Mouse (Mus musculus) cortical plate, adult 2 months (tissue): ENCODE measurements around the gene Hist1h2bg. TPM values are rescaled to one million over a fixed set of nuclear protein-coding genes. Genes with fewer than 3 reads are reported as not detected.
"Not testable (repeated sequence)": the region's sequence is repeated elsewhere in the genome, so short reads cannot be mapped to it uniquely, and the experiment has no call there.

ENCODE experiments used
- H3K27ac ChIP-seq: fragments of 200-500 bp; 2 replicates; pipeline ENCODE4 v1.5.1; 2012; ENCODE audit warnings: low read length, control low read depth, inconsistent platforms; ENCODE audit not compliant: insufficient read depth
- H3K4me1 ChIP-seq: fragments of 200-500 bp; 2 replicates; pipeline ENCODE4 v1.6.1; 2011; ENCODE audit warnings: low read length; ENCODE audit not compliant: control insufficient read depth, insufficient read depth
- H3K4me3 ChIP-seq: fragments of 200-500 bp; 2 replicates; pipeline ENCODE4 v1.5.1; 2011; ENCODE audit warnings: mild to moderate bottlenecking, low read length, control low read depth; ENCODE audit not compliant: insufficient read depth
- CTCF ChIP-seq: fragments of 200-500 bp; IDR thresholded peaks from 2 replicates; pipeline ENCODE4 v1.5.1; 2011; ENCODE audit warnings: mild to moderate bottlenecking, control low read depth, low read length; ENCODE audit not compliant: insufficient read depth; ENCODE audit errors: extremely low read depth
- POLR2A ChIP-seq: fragments of 200-500 bp; IDR thresholded peaks from 2 replicates; pipeline ENCODE4 v1.6.1; 2011; ENCODE audit warnings: mild to moderate bottlenecking, low read length, control low read depth; ENCODE audit not compliant: insufficient read depth; ENCODE audit errors: extremely low read depth
- polyA plus RNA-seq: library from polyadenylated mRNA; depleted of rRNA; stranded (reverse); fragments of >200 nt; gene quantifications from 2 replicates; pipeline ENCODE4 v1.2.3, GENCODE M21; 2012

Hist1h2bg gene
- polyA plus RNA-seq, 1 experiment, result 11.4 TPM

DNA sequence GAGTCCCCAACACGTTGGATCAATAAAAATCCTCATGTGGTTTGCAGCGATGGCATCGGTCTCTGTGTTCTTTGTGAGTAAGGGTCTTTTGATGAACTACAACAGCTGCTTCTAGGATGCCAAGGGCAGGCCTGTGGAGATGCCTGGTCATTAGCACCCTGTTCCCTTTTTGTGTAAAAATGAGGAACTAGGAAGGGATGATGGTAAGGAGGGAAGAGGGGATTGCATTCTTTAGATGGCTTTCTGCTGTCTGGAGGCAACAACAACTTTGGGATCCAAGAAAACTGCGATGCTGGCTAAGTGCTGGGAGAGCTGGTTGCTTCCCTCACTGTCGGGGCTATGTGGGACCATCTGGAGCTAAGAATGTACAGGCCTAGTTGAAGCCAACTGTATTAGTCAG, 32.9 kb upstream of the Hist1h2bg start:
- Histone ChIP-seq H3K4me3 (no peak overlapping the region), H3K4me1 (peaks cover 4% of the 10 kb centered on the region; the same call in 1 of the 2 replicates)
- no peak for TF ChIP-seq CTCF
- no peak for TF ChIP-seq POLR2A

DNA sequence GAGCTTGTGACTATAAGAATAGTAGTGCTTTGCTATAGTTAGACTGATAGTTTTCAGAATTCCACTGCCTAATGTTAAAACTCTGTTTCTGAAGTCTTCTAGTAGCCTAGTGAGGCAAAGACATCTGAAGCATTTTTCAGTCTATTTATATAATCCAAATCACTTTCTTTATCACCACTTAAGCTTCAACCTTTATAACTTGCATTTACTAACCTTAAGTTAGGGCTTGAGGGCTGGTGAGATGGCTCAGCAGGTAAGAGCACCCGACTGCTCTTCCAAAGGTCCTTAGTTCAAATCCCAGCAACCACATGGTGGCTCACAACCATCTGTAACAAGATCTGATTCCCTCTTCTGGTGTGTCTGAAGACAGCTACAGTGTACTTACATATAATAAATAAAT, 31.4 kb upstream of the Hist1h2bg start:
- not testable (repeated sequence) for H3K27ac ChIP-seq, H3K4me3 ChIP-seq, H3K4me1 ChIP-seq

More for the DNA sequence above, 32.9 kb upstream of the Hist1h2bg start:
- H3K27ac ChIP-seq, result no peak overlapping the region

DNA sequence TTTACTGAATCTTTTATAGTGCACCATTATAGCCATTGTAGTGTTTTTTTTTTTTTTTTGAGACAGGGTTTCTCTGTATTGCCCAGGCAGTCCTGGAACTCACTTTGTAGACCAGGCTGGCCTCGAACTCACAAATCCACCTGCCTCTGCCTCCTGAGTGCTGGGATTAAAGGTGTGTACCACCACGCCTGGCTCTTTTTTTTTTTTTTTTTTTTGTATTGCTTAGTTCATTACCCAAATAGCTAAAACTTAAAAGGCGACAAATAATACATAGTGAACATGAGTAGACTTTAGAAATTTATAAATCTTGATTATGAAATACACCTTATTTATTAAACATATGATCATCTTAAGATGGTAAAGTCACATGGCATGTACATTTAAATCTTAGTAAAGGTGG, 29.7 kb upstream of the Hist1h2bg start:
- H3K4me3 ChIP-seq, result no peak overlapping the region
- TF ChIP-seq CTCF, result no peak
- TF ChIP-seq POLR2A, result no peak
- H3K27ac ChIP-seq, result no peak overlapping the region
- no peaks in the 10 kb centered on the region for H3K4me1 ChIP-seq

DNA sequence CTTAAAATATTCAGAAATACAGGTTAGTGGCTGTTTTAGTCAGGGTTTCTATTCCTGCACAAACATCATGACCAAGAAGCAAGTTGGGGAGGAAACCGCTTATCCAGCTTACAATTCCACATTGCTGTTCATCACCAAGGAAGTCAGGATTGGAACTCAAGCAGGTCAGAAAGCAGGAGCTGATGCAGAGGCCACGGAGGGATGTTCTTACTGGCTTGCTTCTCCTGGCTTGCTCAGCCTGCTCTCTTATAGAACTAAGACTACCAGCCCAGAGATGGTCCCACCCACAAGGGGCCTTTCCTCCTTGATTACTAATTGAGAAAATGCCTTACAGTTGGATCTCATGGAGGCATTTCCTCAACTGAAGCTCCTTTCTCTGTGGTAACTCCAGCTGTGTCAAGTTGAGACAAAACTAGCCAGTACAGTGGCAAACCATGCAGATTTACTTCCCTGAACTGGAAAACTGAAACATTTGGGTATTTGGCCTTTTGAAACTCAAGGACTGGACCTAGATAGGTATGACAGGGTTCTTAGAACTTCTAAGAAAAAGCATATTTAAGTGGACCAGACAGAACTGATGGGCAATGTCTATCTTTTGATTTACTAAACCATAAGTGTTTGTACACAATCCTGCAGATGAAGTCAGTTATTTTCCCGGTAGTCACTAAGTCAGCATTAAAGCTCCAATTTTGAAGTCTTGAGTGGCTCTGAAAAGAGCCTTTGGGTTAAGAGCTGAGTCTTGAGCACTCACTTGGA, 28.8 kb upstream of the Hist1h2bg start:
- peak overlapping the region; percentile 23; the same call in 1 of the 2 replicates for H3K4me3 ChIP-seq

GRCm38 (mm10) chr13:23542999-23543607, 28.1 kb upstream of the Hist1h2bg start, which contains the start of gene Hist1h2bh:
Gene Hist1h2bh (minus strand): TSS chr13:23543392.
- H3K27ac ChIP-seq, H3K4me1 ChIP-seq: not testable (repeated sequence)
- peak; percentile 73; the same call in 1 of the 2 replicates for TF ChIP-seq POLR2A
- H3K4me3 ChIP-seq, result peak within 1 kb of the TSS; percentile 29

More for the DNA sequence above, 28.8 kb upstream of the Hist1h2bg start:
- not testable (repeated sequence) for H3K27ac ChIP-seq, H3K4me1 ChIP-seq

DNA sequence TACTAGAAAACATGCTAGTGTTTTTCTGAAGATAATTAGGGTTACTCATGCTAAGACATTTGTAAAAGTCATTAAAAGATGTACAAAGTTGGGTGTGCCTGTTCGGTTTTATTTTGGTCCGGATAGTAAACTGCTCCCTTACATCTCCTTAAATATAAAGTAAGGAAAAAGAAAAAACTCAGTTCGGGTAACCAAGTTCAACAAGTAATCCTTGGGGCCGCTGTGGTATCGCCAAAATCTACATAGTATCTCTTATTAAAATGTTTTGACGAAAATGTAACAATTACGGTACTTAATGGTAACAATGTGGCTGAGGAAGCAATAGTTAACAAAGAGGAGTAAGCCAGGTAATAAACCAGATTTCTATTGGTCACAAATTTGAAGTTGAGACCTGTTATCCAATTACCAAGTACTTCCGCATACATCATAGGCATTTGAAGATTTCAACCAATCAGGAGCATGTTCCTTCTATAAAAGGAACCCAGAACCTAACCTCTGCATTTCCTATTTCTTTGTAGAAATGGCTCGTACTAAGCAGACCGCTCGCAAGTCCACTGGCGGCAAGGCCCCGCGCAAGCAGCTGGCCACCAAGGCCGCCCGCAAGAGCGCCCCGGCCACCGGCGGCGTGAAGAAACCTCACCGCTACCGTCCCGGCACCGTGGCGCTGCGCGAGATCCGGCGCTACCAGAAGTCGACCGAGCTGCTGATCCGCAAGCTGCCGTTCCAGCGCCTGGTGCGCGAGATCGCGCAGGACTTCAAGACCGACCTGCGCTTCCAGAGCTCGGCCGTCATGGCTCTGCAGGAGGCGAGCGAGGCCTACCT, 27.0 kb upstream of the Hist1h2bg start, which contains the start of gene Hist1h3f:
Hist1h3f (plus strand) TSS at position 88 of the 822 bp plus-strand sequence.
- no peaks in the 10 kb centered on the region for H3K4me1 ChIP-seq
- peak; percentile 96 for TF ChIP-seq POLR2A
- no peak for TF ChIP-seq CTCF

DNA sequence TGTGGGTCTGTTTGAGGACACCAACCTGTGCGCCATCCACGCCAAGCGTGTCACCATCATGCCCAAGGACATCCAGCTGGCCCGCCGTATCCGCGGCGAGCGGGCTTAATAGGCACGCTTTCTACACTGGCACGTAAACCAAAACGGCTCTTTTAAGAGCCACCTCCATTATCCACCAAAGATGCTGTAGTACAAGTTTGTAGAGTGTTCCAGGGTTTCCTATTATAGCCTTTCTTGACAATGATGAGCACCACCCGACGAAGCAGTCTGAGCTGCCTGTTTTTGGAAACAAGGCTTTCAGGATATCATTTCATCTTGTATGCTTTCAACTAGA, 26.4 kb upstream of the Hist1h2bg start:
- H3K27ac ChIP-seq, result not testable (repeated sequence)

More for the DNA sequence above, 27.0 kb upstream of the Hist1h2bg start, which contains the start of gene Hist1h3f:
- Histone ChIP-seq H3K27ac (peak within 1 kb of the TSS; percentile 55; the same call in 1 of the 2 replicates), H3K4me3 (peak within 1 kb of the TSS; percentile 29)

GRCm38 (mm10) chr13:23546694-23547093, 24.5 kb upstream of the Hist1h2bg start:
- H3K4me1 ChIP-seq, result no peaks in the 10 kb centered on the region; the same call in 1 of the 2 replicates
- no peak overlapping the region for H3K27ac ChIP-seq
- TF ChIP-seq CTCF (no peak), POLR2A (no peak)
- H3K4me3 ChIP-seq, result no peak overlapping the region

More for the DNA sequence above, 26.4 kb upstream of the Hist1h2bg start:
- not testable (repeated sequence) for H3K4me1 ChIP-seq
- peak overlapping the region; percentile 29 for H3K4me3 ChIP-seq

DNA sequence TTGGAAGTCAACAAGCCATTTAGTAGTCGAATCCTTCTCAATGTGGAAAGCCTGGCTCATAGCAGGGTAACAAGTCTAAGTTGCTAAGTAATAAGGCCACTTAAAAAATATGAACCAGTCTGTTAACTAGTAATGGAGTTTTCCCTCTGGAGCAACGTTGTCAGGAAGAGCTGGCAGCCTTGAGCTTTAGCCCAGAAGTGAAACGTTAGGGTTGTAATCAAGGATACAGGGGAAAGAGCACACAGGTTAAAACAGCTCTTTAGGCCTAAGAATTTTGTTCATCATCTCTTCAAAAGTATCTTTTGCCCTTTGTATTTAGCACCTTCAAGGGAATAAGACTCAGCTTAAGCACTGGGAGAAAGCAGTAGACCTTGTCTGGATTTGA, 20.4 kb upstream of the Hist1h2bg start:
- TF ChIP-seq POLR2A (no peak), CTCF (no peak)
- Histone ChIP-seq H3K27ac (peak overlapping the region; percentile 57; the same call in 1 of the 2 replicates), H3K4me1 (no peaks in the 10 kb centered on the region; the same call in 1 of the 2 replicates), H3K4me3 (peak overlapping the region; percentile 66)
